Mouse (Mus musculus): ENCODE measurements around the gene Zic1.

The Zic1 gene

DNA sequence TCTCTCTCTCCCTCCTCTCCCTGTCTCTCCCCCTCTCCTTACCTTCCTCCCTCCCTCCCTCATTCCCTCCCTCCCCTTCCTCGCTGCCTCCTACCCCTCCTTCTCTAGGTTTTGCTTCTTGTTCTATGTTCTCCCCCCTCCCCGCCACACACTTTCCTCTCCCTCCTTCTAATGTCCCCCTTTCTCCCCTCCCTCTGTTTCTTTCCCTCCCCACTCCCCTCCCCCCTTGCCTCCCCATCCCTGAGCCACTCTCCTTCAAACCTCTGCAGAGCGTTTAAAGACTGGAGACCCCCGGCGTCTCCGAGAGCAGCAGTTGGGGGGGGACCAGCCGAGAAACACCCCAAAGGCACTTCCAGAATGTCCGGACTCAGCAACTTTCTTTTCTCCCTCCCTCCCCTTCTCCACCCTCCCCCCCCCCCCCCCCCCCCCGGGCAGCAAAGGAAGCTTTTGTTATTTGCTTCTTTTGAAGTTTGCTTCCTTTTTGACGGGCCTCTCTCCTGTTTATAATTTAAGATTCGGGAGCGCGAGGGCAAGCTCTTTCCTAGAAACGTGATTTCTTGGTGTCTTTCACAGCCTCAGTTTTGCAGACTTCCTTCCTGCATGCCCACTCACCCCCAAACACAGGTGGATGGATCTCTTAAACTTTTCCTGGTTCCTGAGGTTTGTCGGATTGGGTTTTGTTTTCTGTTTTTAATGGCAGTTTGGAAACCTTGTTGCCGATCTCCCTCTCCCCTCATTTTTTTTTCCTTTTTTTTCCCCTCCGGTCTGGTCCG lies 802 bp upstream of the Zic1 start:
- DNase-seq = no peak

DNA sequence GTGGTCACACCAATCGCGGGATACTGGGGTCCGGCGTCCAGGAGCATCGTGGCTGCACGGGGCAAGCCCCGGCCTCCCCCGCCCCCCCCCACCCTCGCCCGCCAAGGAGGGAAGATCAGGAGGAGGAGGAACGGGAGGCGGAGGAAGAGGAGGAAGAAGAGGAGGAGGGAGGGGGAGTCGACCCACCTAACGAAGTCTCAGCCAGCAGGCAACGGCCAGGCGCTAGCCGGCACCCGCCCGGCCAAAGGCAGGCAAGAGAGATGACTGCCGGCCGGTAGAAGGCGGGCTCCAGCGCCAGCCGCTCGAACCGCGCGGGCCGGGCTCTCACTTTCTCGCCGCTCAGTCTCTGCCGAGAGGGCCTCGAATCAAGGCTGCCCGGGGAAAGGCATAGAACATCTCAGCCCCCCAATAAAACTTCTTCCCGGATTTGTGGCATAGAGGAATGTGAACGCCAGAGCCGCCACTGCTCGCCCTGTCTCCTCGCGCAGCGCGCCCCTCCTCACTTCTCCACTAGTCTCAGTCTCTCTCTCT lies 574 bp downstream of the Zic1 start:
- no peak for DNase-seq

DNA sequence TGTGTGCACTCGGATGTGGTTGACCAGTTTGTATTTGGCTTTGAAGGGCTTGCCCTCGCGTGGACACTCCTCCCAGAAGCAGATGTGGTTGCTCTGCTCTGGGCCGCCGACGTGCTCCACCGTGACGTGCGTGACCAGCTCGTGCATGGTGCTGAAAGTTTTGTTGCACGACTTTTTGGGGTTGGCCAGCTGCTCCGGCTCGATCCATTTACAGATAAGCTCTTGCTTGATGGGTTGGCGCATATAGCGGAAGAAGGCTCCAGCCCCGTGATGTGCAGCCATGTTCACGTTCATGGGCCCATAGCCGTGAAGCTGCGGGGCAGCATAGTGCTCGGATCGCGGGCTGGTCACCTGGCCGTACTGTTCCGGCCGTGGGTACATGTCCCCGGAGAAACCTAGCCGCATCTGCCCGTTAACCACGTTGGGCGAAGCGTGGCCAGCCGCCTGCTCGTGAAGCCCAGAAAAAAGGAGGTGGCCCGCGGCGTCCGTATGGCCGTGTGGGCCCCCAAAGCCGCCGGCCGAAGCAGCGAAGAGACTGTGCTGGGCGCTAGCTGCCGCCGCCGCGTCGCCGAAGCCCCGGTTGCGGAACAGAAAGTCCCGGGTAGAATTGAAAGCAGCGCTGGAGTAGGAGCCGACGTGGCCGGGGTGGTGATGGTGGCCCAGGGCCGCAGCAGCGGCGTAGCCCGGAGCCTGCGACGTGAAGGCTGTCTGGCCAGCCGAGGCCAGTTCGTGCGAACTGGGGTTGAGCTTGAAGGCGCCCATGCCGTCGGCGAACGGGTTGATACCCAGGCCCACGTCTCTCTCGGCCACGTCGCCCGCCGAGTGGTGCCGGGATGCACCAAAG lies 1.3 kb downstream of the Zic1 start:
- DNase-seq = no peak

DNA sequence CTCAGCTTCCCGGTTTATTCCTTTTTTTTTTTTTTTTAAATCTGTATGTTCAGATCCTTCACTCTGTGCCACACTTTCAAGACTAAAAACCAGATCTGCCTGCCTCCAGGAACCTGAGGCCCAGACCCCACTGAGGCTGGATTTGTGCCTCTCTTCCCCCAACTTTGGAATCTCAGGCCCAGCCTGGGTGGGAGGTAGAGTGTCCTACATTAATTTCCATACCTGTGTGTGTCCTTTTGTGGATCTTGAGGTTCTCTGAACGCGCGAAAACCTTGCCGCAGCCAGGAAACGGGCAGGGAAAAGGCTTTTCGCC lies 1.8 kb downstream of the Zic1 start:
- no peak for DNase-seq

DNA sequence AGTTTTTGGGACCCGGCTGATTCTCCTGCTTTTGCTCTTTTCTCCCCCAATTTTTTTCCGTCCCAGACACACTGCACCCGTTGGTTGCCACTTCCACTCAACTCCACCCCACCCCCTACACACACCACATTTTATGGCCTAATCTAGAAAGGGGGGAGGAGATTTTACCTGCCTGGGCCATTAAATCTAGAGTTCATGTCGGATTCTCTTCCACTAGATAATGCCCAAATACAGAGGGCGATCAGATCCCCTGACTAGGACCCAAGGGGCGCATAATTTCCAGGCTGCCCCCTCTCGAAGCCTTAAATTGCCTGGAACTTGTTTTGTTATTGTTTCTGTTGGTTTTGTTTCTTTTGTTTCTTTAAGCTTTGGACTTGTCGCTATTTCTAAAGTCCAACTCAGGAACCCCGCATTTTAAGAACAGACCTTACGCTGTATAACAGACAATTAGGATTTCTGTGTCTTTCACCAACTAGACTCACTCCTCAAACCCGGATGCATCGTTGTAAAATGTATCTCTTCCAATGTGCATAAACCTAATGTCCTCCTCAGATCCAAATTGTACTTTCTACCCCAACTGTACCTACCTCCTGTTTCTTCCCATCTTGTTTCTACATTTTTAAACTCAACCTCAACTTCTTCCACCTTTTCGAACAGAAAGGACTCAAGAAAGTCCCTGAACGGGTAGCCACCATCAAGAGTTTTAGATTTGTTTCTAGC lies 2.4 kb downstream of the Zic1 start:
- no peak for DNase-seq

DNA sequence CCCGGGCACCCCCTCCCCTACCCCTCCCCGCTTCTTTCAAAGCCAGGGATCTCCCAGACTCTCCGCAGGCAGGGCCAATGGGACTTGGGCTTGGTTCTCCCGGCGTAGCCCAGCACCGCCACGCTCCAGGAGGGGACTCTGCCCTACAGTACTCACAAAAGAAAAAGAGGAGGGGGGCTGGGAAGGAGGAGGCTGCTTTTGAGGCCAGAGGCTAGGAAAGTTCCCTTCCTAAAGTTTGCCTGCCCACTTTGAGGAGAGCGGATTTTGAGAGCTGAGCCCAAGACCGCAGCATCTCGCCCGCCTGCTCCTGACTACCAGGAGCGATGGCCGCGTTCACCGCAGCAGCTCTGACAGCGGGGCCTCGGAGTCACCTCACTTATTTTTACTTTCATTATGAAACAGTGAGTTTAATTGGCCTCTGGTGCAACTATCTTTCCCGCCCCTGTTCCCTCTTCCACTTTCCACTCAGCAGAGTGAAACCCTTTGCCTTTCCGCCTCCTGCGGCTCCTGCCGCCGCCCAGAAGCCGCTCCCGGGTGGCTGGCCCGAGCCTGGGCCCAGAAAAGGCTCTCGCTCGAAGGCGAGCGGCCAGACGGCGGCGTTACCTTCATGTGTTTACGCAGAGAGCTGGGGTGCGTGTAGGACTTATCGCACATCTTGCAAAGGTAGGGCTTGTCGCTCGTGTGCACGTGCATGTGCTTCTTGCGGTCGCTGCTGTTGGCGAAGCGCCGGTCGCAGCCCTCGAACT lies 3.6 kb downstream of the Zic1 start, which contains the start of gene Zic4:
Zic4 (plus strand) TSS at position 558 of the 746 bp plus-strand sequence.
- DNase-seq = no peak

DNA sequence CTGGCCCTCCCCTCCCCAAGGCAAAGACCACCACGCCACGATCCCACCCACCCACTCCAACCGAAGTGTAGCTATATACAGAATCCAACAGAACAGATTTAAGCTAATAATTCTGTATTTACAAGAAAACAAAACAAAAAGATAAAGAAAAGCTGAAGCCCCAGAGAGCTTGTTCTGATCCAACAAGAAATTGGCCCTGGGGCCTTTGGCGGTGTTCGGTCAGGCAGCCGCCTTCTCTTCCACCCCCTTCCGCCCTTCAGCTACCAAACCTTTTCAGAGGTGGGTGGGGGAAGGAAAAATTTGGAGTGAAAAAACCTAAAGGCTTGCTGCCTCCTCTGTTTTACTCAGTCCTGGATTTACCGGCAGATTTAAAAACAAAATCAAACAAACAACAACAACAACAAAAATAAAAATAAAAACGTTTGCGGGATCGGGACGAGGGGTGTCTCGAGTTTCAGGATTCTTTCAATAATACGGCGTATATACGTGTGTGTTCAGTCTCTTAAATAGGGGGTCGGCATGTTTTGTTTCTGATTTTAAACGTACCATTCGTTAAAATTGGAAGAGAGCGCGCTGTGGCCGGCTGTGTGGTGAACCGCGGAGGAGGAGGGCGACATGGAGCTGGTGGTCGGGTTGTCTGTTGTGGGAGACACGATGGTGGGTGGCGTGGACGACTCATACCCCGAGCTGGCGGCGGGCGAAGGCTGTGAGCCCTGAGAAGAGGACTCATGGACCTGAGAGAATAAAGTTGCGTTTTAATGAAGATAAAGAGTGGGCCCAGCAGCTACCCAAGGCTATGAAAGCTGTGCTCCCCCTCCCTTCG lies 4.4 kb downstream of the Zic1 start:
- no peak for DNase-seq

DNA sequence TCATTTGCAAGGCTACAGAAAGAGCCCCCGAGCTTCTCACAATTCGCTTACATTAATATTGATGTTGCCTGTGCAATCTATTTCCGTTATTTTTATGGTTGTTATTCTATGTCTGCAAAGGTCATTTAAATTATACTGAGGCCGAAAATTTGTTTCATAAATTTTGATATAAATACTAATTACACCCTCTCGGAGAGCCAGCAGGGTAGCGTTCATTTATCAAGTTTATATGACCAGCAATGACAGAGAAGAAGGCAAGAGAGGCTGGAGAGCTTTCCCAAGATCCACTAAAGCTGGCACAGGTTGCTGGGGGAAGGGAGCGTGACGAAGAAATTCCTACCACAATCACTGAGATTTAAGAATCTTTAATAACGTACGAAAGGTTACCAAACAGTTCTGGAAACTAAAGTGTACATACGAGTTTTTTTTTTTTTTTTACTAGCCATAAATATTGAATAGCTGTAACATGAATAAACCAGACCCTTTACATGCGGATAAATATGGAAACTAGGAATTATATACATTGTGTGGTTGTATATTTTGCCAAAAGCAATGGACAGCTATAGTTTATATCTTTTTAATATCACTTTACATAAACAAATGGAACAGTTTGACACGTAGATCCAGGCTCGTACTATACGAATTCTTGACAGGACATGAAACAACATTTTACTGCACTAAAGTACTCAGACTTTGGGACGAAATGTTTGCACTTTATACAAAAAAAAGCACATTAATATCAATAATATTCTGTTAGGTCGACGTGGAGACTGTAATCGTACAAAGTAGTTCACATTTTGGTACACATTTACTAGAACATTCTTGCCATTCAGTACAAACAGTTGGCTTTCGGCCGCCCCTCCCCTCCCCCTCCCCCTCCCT lies 5.2 kb downstream of the Zic1 start:
- no peak for DNase-seq

DNA sequence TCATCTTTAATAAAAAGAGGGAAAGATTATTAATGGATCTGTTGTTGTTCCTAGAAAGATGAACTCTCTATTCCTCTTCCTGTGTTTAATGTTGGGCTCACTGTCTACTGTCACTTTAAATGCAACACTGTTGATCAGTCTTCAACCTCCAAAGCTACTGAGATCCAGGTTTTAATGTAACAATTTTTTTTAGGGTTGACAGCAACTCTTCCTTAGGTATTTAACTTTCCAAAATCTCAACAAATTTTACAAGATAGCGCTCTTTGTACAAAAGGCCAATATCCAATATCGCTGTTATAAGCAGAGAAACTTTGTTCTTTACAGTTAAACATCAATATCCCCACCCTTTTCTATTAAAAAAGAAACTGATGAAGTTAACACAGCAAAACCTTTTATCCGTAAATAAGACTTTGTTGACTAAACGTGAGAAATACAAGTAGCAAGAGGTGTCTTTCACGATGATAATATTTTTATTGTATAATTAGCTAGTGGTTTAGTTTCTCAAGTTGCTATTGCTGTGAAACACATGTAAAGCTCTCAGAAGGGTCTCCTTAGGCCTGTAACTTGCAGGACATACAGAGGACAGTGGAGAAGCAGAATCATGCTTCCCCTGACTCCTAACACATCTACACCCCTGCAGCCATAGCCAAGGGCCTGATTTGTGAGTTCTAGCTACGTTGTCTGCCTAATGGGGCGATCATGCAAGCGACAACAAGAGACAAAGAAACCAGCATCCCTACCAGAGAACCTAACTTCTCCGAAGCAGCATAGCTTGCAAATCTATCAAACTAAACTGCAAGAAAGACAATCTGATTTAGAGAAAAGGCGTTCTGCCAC lies 6.5 kb downstream of the Zic1 start:
- no peak for DNase-seq

DNA sequence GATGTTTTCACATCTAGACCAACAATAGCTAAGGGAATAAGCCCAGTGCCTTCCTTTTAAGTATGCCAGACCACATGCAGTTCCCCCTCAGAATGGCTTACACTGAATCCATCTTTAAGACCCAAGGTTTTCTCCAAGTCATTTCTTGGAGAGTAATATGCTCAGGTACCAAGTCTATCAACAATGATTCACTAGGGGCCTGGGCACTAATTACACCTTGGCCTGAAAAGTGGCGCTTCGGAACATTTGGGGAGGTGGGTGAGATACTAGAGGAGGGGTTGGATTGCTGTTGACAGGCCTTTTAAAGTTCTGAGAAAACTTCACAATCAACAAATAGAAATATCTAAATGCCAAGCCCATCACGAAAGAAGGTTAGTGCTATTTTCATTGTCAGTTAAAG lies 8.3 kb downstream of the Zic1 start:
- DNase-seq = no peak

DNA sequence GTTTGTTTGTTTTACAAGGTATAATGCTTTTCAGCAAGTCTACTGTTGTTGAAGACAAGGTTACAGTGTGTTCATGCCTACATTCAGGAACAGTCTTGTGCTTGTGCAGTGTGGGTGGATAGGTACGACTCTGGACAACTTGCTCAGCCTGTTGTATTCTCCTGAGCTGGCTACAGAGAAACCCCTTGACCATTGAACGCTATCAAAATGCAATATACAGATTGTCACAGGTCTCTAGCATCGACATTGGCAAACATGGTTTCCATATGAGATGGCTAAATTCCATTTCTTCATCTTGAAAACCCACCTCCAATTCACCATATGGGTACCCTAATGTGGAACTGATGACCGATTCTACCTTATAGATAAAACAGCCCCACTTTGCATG lies 9.3 kb downstream of the Zic1 start:
- DNase-seq = no peak

DNA sequence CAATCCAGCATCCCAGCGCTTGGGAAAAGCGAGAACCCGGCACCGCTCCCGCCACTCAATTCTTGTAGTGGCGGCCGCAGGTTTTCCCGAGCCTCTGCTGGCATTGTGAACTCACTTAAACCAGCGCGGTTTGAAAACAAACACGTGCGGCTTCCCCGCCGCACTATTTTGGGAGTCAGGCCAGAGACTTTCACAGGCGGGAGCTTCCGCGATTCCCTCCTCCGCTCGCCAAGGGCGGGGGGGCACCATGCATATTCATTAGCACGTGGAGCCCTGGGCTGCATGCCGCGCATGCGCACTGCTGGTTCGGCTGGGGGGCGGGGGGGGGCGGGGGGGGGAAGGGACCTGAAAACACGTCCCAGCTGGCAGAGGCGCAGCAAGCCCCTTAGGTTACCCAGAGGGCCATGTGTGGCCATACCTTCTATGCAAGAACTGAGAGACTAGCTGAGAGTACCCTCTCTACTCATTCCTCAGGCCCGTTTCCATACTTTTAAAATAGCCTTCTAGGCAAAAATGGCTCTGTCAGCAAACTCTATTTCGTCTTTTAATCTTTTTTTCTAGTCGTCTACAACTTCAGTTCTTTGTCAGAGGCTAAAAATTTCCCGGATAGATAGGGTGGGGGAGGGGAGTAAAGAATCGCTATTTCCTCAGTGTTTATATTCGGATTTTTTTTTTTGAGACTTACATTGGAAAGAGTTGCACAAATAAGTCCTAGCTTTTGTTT lies 9.8 kb downstream of the Zic1 start:
- DNase-seq = no peak

DNA sequence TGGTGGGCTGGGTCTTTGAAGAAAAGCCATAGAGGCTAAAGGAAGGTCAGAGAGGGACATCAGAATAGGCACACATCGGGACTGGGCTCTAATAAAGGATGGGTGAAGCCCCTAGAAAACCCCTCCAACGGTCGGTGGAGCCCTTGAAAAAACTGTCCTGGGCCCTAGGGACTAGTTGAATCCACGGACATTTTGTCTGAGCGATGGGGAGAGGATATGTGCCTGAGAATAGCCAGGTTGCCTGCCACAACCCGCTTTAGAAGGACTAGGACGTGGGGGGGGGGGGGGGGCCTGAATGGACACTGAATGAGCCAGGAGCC lies 10.4 kb downstream of the Zic1 start:
- no peak for DNase-seq

DNA sequence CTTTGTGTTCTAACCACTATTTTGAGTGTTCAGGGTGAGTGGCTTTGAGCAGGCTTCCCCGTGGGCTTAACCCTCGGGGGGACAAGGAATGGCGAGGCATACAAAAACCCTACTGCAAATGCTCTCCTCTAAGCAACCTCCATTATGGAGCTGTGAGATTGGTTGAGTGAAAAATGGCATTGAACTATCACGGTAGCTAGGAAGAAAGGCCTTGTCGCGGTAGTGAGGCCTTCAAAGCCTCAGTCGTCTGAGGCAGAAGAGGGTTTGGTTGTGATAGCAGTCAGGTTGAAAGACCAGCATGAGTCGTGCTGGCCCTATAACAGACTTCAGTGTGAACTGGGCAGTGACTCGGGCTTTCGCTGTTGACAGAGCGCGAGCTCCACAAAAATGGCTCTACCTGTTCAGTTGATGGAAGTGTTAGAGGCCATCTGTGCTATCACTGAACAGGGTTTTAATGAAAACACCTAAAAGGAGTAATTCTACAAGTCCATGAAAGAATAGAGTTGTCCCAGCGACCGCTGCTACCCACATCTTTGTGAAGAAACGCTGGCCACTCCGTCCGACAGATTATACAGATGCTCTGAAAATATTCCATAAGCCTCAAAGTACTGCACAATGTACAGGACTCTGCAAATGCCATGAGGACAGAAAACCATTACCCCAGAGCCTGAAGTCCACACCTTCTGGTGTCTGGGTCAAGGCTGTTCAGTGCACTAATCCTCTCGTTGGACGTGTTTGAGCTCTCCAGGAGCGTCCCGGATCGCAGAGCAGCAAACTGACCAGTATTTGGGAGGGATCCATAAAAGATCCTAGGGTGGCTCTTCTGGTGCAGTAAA lies 11.0 kb downstream of the Zic1 start:
- no peak for DNase-seq

DNA sequence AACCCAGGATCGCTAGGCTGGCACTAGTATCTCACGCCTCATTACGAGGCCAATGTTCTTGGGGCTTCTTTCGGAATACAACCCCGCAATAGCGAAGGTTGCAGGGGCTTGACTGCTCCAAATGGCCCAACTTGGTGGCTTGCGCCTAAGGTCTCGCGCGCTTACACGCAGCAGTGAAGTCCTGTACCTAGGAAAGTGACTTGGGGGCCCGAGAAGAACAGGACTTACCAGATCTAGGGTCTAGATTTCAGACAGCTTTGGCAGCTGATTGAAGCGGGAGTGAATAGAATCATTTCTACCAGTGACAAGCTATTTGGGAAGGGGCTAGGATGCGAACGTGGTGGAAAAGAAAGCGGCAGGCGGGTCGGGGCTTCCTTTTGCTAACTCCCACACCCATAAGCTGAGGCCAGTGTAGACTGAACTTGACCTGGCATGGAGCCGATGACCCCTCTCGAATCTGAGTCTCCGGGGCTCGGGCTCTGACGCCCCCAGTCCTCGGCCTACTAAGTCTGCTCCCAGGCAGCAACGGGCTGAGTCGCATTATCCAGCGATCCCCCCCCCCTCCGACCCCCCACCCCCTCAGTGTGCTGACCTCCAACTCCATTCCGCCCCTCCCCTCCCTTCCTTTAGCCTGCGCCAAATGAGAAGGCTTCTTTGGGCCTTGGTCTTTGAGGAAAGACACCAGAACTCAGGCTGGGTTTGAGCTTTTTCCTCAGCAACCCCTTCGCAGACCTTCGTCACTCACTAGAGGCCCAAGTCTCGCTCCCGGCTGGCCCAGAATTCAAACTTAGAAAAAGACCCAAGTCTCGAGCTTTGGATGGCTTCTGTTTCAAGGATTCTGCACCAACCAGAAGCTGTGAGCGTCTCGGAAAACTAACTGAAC lies 11.8 kb downstream of the Zic1 start:
- DNase-seq = no peak

DNA sequence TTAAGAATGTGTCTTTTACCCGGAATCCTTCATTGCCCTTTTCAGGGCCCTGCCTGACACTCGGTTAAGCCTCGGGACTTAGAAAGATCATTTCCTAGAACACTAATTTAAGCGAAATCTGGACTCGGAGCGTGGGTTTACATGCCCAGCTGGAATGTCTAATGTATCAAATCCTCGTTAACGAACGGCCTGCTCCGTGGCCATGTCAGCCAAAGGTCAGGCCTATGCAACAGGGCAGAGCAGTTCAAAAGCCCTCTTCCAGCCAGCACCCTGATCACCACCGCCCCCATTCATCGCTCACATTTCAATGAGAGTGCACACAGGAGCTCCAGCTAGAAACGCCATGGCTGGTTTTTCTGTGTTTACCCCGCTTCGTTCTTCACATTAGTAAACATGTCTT lies 12.8 kb downstream of the Zic1 start:
- no peak for DNase-seq

DNA sequence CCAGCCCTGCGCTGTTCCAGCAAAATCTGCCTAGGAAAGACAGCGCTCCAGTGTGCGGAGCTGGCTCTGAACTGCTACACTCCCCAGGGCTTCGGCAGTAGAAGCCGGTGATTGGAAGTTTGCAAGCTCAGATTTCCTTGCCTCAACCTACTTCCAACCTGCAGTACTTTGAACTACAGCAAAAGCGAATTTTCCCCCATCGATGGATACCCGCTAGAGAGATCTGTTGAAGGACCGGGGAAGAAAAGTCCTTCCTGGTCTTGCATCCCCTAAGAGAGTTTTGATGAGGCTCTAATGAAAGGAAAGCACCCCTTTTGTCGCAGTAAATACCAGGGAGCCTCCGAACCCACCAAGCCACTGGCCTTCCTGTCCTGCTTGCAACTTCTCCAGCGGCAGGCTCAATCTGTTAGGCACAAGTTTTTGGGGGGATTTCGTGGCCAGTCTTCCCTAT lies 13.6 kb downstream of the Zic1 start:
- DNase-seq = no peak

All from kidney, adult 18-20 months (tissue).